10 mouse cellular contexts compared by ENCODE assay signal in the genomic region with DNA sequence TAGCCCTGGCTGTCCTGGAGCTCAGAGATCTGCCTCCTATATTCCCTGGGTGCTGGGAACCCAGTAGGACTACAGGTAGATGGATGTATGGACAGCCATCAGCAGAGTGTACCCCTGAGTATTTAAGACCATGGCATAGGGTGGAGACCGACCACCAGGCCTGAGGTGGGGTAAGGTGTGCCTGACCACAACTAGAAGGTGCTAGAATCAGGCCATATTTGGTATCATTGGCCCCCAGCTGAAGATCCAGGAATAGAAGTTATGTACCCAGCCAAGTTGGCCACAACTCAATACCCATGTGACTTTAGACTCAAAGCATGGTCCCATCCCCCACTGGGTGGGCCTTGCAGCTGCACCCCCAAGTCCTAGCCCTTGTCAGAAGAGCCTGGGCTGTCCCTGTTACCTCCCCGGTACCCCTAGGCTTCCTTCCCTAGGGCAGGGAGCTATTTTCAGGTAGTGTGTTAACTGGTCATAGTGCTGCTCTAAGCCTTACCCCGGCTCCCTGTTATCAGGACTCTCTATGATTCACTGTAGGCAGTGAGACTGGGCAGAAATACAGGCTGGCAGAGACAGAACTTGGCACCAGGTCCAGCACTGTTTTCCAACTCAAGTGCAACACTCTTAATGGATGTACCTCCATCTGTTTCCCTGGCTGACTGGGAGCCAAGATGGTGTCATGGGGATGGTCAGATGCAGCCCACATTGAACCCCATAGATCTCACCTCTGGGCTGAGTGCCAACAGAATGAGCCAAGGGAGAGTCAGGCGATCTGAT. TPM values are rescaled to one million over a fixed set of nuclear protein-coding genes. Genes with fewer than 3 reads are reported as not detected.
DNase-seq lines count a peak whose midpoint lies in the region; ATAC-seq lines count a peak whose summit lies in the region.
"Had no signal": no experiment of that assay in that cellular context is flagged by ENCODE, and none has a peak within 500 bp of the region (broad histone marks: within the 10 kb centered on the region; RNA-seq: fewer than 3 reads in every experiment).

No protein-coding gene starts in this region.

- peak; percentile 98 for DNase-seq in heart, adult 11 months
- DNase-seq in NIH3T3 (ENCODE audit: low read depth), result peak; percentile 94
- DNase-seq in cerebellum, postnatal 4 days (ENCODE audit: low spot score in 2 of 2), result peak; percentile 46 to 80
- peak; percentile 35 for DNase-seq in layer of hippocampus, adult 9-10 months (ENCODE audit: low spot score)

- H3K36me3 ChIP-seq in heart, embryonic 11.5 days (ENCODE audit: control insufficient read depth, insufficient read depth, low read length), result no peaks in the 10 kb centered on the region
- no peaks in the 10 kb centered on the region for H3K36me3 ChIP-seq in kidney, embryonic 16.5 days (ENCODE audit: insufficient read depth, low read length)
- H3K36me3 ChIP-seq in midbrain, embryonic 15.5 days (replicated peaks), result no peaks in the 10 kb centered on the region

- H3K27me3 ChIP-seq in heart, embryonic 11.5 days (ENCODE audit: control insufficient read depth, insufficient read depth, low read length), result no peaks in the 10 kb centered on the region
- H3K27me3 ChIP-seq in kidney, embryonic 16.5 days (ENCODE audit: insufficient read depth, low read length), result no peaks in the 10 kb centered on the region
- H3K27me3 ChIP-seq in midbrain, embryonic 15.5 days (replicated peaks), result no peaks in the 10 kb centered on the region

- H3K9me3 ChIP-seq in heart, embryonic 11.5 days (replicated peaks; ENCODE audit: control insufficient read depth, low read length), result no peaks in the 10 kb centered on the region
- H3K9me3 ChIP-seq in kidney, embryonic 16.5 days (ENCODE audit: low read length), result no peaks in the 10 kb centered on the region
- H3K9me3 ChIP-seq in midbrain, embryonic 15.5 days, result no peaks in the 10 kb centered on the region

- no peak overlapping the region for H3K9ac ChIP-seq in heart, embryonic 11.5 days (ENCODE audit: low read depth, low read length)
- no peak overlapping the region for H3K9ac ChIP-seq in kidney, embryonic 16.5 days (replicated peaks; ENCODE audit: low read length)
- no peak overlapping the region for H3K9ac ChIP-seq in midbrain, embryonic 15.5 days

- H3K4me3 ChIP-seq in heart, embryonic 11.5 days (ENCODE audit: low read depth, low read length), result no peak overlapping the region
- no peak overlapping the region for H3K4me3 ChIP-seq in kidney, embryonic 16.5 days (ENCODE audit: low read length)
- no peak overlapping the region for H3K4me3 ChIP-seq in midbrain, embryonic 15.5 days

- no peak overlapping the region for H3K4me2 ChIP-seq in heart, embryonic 11.5 days
- no peak overlapping the region for H3K4me2 ChIP-seq in kidney, embryonic 16.5 days (replicated peaks; ENCODE audit: low read depth, low read length)
- no peak overlapping the region for H3K4me2 ChIP-seq in midbrain, embryonic 15.5 days

- no peaks in the 10 kb centered on the region for H3K4me1 ChIP-seq in heart, embryonic 11.5 days (ENCODE audit: control insufficient read depth, insufficient read depth, low read length)
- 0 out of 2 replicates have a peak, but pooled peaks cover 4% of the 10 kb centered on the region for H3K4me1 ChIP-seq in kidney, embryonic 16.5 days (ENCODE audit: insufficient read depth, low read length)
- no peaks in the 10 kb centered on the region for H3K4me1 ChIP-seq in midbrain, embryonic 15.5 days

- 63% methylated on average over 4 of the region's 4 CpGs for WGBS in heart, embryonic 11.5 days (ENCODE audit: insufficient replicate concordance)
- 84% methylated on average over 4 of the region's 4 CpGs for WGBS in kidney, embryonic 16.5 days
- WGBS in midbrain, embryonic 15.5 days, result 83% methylated on average over 4 of the region's 4 CpGs

- no peak for ATAC-seq in heart, embryonic 11.5 days (replicated peaks; ENCODE audit: insufficient number of reproducible peaks, low FRiP score, low TSS enrichment)
- no peak for ATAC-seq in megakaryocyte progenitor cell, adult 5-6 weeks (replicated peaks; ENCODE audit: poor library complexity)
- no peak for ATAC-seq in kidney, embryonic 16.5 days (ENCODE audit: low FRiP score, low TSS enrichment)
- no peak for ATAC-seq in midbrain, embryonic 15.5 days (replicated peaks)

- H3K27ac ChIP-seq in heart, embryonic 11.5 days (ENCODE audit: low read depth, low read length), result no peak overlapping the region
- no peak overlapping the region for H3K27ac ChIP-seq in kidney, embryonic 16.5 days (ENCODE audit: low read length)
- no peak overlapping the region for H3K27ac ChIP-seq in midbrain, embryonic 15.5 days

RNA-seq across cellular contexts. Expression of gene A4galt, which starts 18.2 kb away (rescaled TPM):
- polyA plus RNA-seq in heart, embryonic 11.5 days (2014; fragmentation: Nextera tagmentation; extraction: Ambion mirVana), result 0.17 and 0.55 TPM in 2 replicates
- total RNA-seq in megakaryocyte progenitor cell, adult 5-6 weeks (2015), result not detected in 2 replicates
- total RNA-seq in megakaryocyte progenitor cell, adult 5-6 weeks (2017), result not detected in 2 replicates
- 22.9 and 26.8 TPM in 2 replicates for polyA plus RNA-seq in kidney, embryonic 16.5 days (2015; fragmentation: Nextera tagmentation; extraction: Ambion mirVana)
- polyA plus RNA-seq in midbrain, embryonic 15.5 days (2015; fragmentation: Nextera tagmentation; extraction: Ambion mirVana), result 3.4 and 3.7 TPM in 2 replicates
- total RNA-seq: neutrophil, adult 5-6 weeks had no signal
- polyA plus RNA-seq: limb, embryonic 11.5 days had no signal

Comparison
In these comparisons a context has a peak if more than half of its experiments do, and no peak if none do; other contexts are left out.
1. DNase-seq: peak in every context shown above with its lines; median percentile 98 in heart, adult 11 months; 94 in NIH3T3; 63 in cerebellum, postnatal 4 days; 35 in layer of hippocampus, adult 9-10 months.